Mouse (Mus musculus) MEL (cell line): ENCODE measurements around the gene Chrna7. TPM values are rescaled to one million over a fixed set of nuclear protein-coding genes. Genes with fewer than 3 reads are reported as not detected.

ENCODE experiments used
- DNase-seq: peaks from one replicate; pipeline ENCODE4 v3.0.0; 2011; ENCODE audit warnings: low read depth, low spot score
- H3K27ac ChIP-seq: 2 replicates; pipeline ENCODE4 v1.5.1; 2012; ENCODE audit warnings: low read depth, mild to moderate bottlenecking, control low read depth, low read length, moderate library complexity; ENCODE audit not compliant: control insufficient read depth
- H3K27me3 ChIP-seq, 2 experiments: fragments of 150-350 bp in 1 of 2; sonication (generic) in 1 of 2; 2 replicates each; pipeline ENCODE4 v1.6.1; 2012; ENCODE audit warnings: low read length in 2 of 2, mild to moderate bottlenecking in 2 of 2, improper control_type of control experiment in 1 of 2, moderate library complexity in 1 of 2; ENCODE audit not compliant: insufficient read depth in 2 of 2, control insufficient read depth in 1 of 2
- H3K36me3 ChIP-seq, 2 experiments: 2 replicates each; pipeline ENCODE4 v1.6.1; 2012 to 2014; ENCODE audit warnings: low read length in 2 of 2, improper control_type of control experiment in 1 of 2, inconsistent platforms in 1 of 2, mild to moderate bottlenecking in 1 of 2; ENCODE audit not compliant: insufficient read depth in 2 of 2, control insufficient read depth in 1 of 2
- H3K4me1 ChIP-seq, 2 experiments: fragments of 150-350 bp in 1 of 2; sonication (generic) in 1 of 2; 2 replicates each; pipeline ENCODE4 v1.6.1; 2012; ENCODE audit warnings: low read length in 2 of 2, improper control_type of control experiment in 1 of 2, mild to moderate bottlenecking in 1 of 2; ENCODE audit not compliant: insufficient read depth in 2 of 2, control insufficient read depth in 1 of 2
- H3K4me3 ChIP-seq, 2 experiments: fragments of 150-350 bp in 1 of 2; sonication (generic) in 1 of 2; 2 replicates each; pipeline ENCODE4 v1.5.1; 2012; ENCODE audit warnings: low read depth in 2 of 2, low read length in 2 of 2, mild to moderate bottlenecking in 2 of 2, moderate library complexity in 2 of 2, control low read depth in 1 of 2, improper control_type of control experiment in 1 of 2; ENCODE audit not compliant: control insufficient read depth in 1 of 2, insufficient read depth in 1 of 2
- H3K79me2 ChIP-seq: 2 replicates; pipeline ENCODE4 v1.6.1; 2012; ENCODE audit warnings: mild to moderate bottlenecking, low read length, moderate library complexity; ENCODE audit not compliant: control insufficient read depth, poor library complexity, insufficient read depth
- H3K9ac ChIP-seq: 2 replicates; pipeline ENCODE4 v1.6.1; 2012; ENCODE audit warnings: low read depth, mild to moderate bottlenecking, control low read depth, low read length, moderate library complexity; ENCODE audit not compliant: control insufficient read depth, poor library complexity, severe bottlenecking
- H3K9me3 ChIP-seq: fragments of 150-350 bp; sonication (generic); replicated peaks from 2 replicates; pipeline ENCODE4 v1.6.1; 2012; ENCODE audit warnings: mild to moderate bottlenecking, low read length, improper control_type of control experiment, moderate library complexity; ENCODE audit not compliant: insufficient read depth
- EP300 ChIP-seq, 2 experiments: IDR thresholded peaks; 2 replicates each; pipeline ENCODE4 v1.6.1; 2011; ENCODE audit warnings: improper control_type of control experiment in 2 of 2, low read length in 2 of 2, low read depth in 1 of 2, mild to moderate bottlenecking in 1 of 2
- GABPA ChIP-seq: IDR thresholded peaks from 2 replicates; pipeline ENCODE4 v1.6.1; 2012; ENCODE audit warnings: low read depth, mild to moderate bottlenecking, inconsistent platforms, low read length, improper control_type of control experiment, moderate library complexity
- GATA1 ChIP-seq: IDR thresholded peaks from 2 replicates; pipeline ENCODE4 v1.6.1; 2011; ENCODE audit warnings: low read depth, low read length, improper control_type of control experiment
- HCFC1 ChIP-seq: IDR thresholded peaks from 2 replicates; pipeline ENCODE4 v1.6.1; 2012; ENCODE audit warnings: low read depth, mild to moderate bottlenecking, inconsistent platforms, low read length, improper control_type of control experiment, moderate library complexity
- KAT2A ChIP-seq: conservative IDR thresholded peaks from 2 replicates; pipeline ENCODE4 v1.6.1; 2012; ENCODE audit warnings: low read depth, low read length, improper control_type of control experiment, inconsistent platforms
- MAFK ChIP-seq: IDR thresholded peaks from 2 replicates; pipeline ENCODE4 v1.6.1; 2011; ENCODE audit warnings: low read depth, mild to moderate bottlenecking, low read length, improper control_type of control experiment, borderline replicate concordance
- MAX ChIP-seq: IDR thresholded peaks from 2 replicates; pipeline ENCODE4 v1.6.1; 2011; ENCODE audit warnings: low read length, improper control_type of control experiment
- MAZ ChIP-seq: IDR thresholded peaks from 2 replicates; pipeline ENCODE4 v1.6.1; 2012; ENCODE audit warnings: low read depth, mild to moderate bottlenecking, inconsistent platforms, low read length, improper control_type of control experiment
- MYB ChIP-seq: IDR thresholded peaks from 2 replicates; pipeline ENCODE4 v1.6.1; 2011; ENCODE audit warnings: mild to moderate bottlenecking, low read depth, low read length, improper control_type of control experiment
- MYC ChIP-seq: IDR thresholded peaks from 2 replicates; pipeline ENCODE4 v1.6.1; 2011; ENCODE audit warnings: low read depth, mild to moderate bottlenecking, low read length, improper control_type of control experiment, moderate library complexity
- NELFE ChIP-seq: IDR thresholded peaks from 2 replicates; pipeline ENCODE4 v1.6.1; 2011; ENCODE audit warnings: low read depth, low read length, improper control_type of control experiment
- NRF1 ChIP-seq: IDR thresholded peaks from 2 replicates; pipeline ENCODE4 v1.6.1; 2014; ENCODE audit warnings: low read depth, mild to moderate bottlenecking, inconsistent platforms, low read length, improper control_type of control experiment, moderate library complexity; ENCODE audit not compliant: poor library complexity, insufficient read depth, severe bottlenecking
- POLR2A ChIP-seq, 2 experiments: IDR thresholded peaks; 2 replicates each; pipeline ENCODE4 v1.6.1; 2011 to 2012; ENCODE audit warnings: low read length in 2 of 2, mild to moderate bottlenecking in 2 of 2, control low read depth in 1 of 2, improper control_type of control experiment in 1 of 2, low read depth in 1 of 2, moderate library complexity in 1 of 2; ENCODE audit not compliant: control insufficient read depth in 1 of 2, insufficient read depth in 1 of 2, poor library complexity in 1 of 2
- POLR2AphosphoS2 ChIP-seq: IDR thresholded peaks from 2 replicates; pipeline ENCODE4 v1.6.1; 2011; ENCODE audit warnings: low read length, improper control_type of control experiment
- RAD21 ChIP-seq: IDR thresholded peaks from 2 replicates; pipeline ENCODE4 v1.6.1; 2011; ENCODE audit warnings: mild to moderate bottlenecking, low read depth, low read length, improper control_type of control experiment
- SMC3 ChIP-seq: IDR thresholded peaks from 2 replicates; pipeline ENCODE4 v1.6.1; 2011; ENCODE audit warnings: low read depth, low read length, improper control_type of control experiment
- TAL1 ChIP-seq: IDR thresholded peaks from 2 replicates; pipeline ENCODE4 v1.6.1; 2012; ENCODE audit warnings: mild to moderate bottlenecking, inconsistent platforms, low read length, moderate library complexity, mixed read lengths
- TBP ChIP-seq: IDR thresholded peaks from 2 replicates; pipeline ENCODE4 v1.8.0; 2011; ENCODE audit warnings: low read depth, low read length, improper control_type of control experiment
- ZC3H11A ChIP-seq: IDR thresholded peaks from 2 replicates; pipeline ENCODE4 v1.6.1; 2012; ENCODE audit warnings: low read depth, mild to moderate bottlenecking, inconsistent platforms, low read length, improper control_type of control experiment
- polyA plus RNA-seq, 2 experiments: library from polyadenylated mRNA; stranded (reverse) in 1 of 2; unstranded in 1 of 2; fragments of >175 nt in 1 of 2; fragments of >200 nt in 1 of 2; gene quantifications; 2 replicates each; pipeline versions ENCODE4 v1.2.1 to v1.2.4; 2012; ENCODE audit warnings: low replicate concordance in 2 of 2, low read depth in 1 of 2; ENCODE audit not compliant: insufficient read length in 2 of 2, insufficient read depth in 1 of 2, missing spikeins in 1 of 2
- total RNA-seq: library from RNA; depleted of rRNA; stranded (reverse); fragments of 300-350 nt; gene quantifications from 2 replicates; pipeline ENCODE4 v1.2.3, GENCODE M21; 2012

Gene Chrna7
- total and polyA plus RNA-seq, 3 experiments, result not detected

DNA sequence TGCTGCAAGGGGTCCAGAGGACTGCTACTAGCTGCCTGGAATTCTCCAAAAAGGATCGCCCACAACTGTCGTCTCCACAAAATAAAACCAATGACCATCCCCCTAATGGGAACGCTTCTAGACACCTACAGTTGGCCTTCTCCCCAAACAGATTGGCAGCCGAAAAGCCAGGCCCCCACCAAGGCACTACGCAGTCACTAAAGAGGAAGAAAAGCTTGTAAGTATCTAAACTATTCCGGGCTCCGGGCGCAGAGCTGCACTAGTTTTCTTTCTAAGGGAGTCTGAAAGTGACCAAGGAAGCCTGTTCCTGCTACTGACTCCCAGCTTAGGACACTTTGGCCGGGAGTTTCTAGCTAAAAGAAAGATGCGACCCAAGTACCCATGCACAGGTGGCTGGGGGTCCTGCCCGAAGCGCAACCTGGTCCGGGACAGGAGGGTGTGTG lies 707 bp downstream of the Chrna7 start:
- H3K27me3 ChIP-seq, result no peaks in the 10 kb centered on the region
- no peak for TF ChIP-seq MYC
- TF ChIP-seq ZC3H11A, result no peak
- no peak for TF ChIP-seq MAX
- no peak for TF ChIP-seq EP300 (IDR thresholded peaks at IDR 0.05; ENCODE audit: low read depth in 1 of 2, low read length in 2 of 2)
- TF ChIP-seq TBP, result no peak
- no peak for TF ChIP-seq SMC3
- no peak for TF ChIP-seq MYB
- TF ChIP-seq GATA1, result no peak
- TF ChIP-seq GABPA, result no peak
- TF ChIP-seq POLR2AphosphoS2, result no peak
- no peak for TF ChIP-seq NELFE
- no peak for TF ChIP-seq POLR2A (IDR thresholded peaks at IDR 0.05; ENCODE audit: control insufficient read depth in 1 of 2, insufficient read depth in 1 of 2, low read depth in 1 of 2, low read length in 2 of 2, poor library complexity in 1 of 2)
- TF ChIP-seq KAT2A, result no peak
- TF ChIP-seq MAFK, result no peak
- TF ChIP-seq RAD21, result no peak
- no peak for TF ChIP-seq HCFC1
- no peak for TF ChIP-seq NRF1
- TF ChIP-seq MAZ, result no peak
- no peak for TF ChIP-seq TAL1
- no peak overlapping the region for H3K4me3 ChIP-seq
- no peak overlapping the region for H3K9ac ChIP-seq
- H3K36me3 ChIP-seq, result no peaks in the 10 kb centered on the region
- no peaks in the 10 kb centered on the region for H3K9me3 ChIP-seq
- H3K27ac ChIP-seq, result no peak overlapping the region
- no peaks in the 10 kb centered on the region for H3K79me2 ChIP-seq
- no peak for DNase-seq
- no peaks in the 10 kb centered on the region for H3K4me1 ChIP-seq

DNA sequence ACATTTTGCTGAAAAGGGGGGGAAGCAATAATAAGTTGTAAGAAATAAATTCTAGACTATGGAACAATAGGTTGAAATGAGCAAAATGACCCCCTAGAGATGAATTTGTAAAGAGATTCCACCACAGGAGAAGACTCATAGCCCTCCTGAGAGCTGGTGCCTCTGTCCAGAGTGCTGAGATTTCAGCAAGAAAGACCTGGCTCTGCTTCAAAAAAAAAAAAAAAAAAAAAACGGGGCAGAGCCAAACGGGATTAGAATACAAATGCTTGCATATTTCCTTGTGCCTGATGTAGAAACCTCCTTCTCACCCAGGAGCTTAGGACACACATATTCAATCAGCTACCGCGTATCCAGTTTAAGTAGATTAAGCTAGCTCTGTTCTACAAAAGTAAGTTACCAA lies 2.9 kb downstream of the Chrna7 start:
- Histone ChIP-seq H3K9ac (no peak overlapping the region), H3K4me1 (no peaks in the 10 kb centered on the region), H3K27ac (no peak overlapping the region), H3K27me3 (no peaks in the 10 kb centered on the region), H3K4me3 (no peak overlapping the region), H3K79me2 (no peaks in the 10 kb centered on the region), H3K36me3 (no peaks in the 10 kb centered on the region), H3K9me3 (no peaks in the 10 kb centered on the region)
- no peak for TF ChIP-seq POLR2A (IDR thresholded peaks at IDR 0.05; ENCODE audit: control insufficient read depth in 1 of 2, insufficient read depth in 1 of 2, low read depth in 1 of 2, low read length in 2 of 2, poor library complexity in 1 of 2)
- DNase-seq, result no peak
